Mouse (Mus musculus) G1E (cell line): Measurements from ENCODE around the gene Krt82. TPM values are rescaled to one million over a fixed set of nuclear protein-coding genes. Genes with fewer than 3 reads are reported as not detected.
"Not testable (repeated sequence)": the region's sequence is repeated elsewhere in the genome, so short reads cannot be mapped to it uniquely, and the experiment has no call there.

Source experiments
- ATAC-seq: 2 replicates; pipeline ENCODE4 v1.8.0; 2016; ENCODE audit warnings: mild to moderate bottlenecking; ENCODE audit not compliant: insufficient number of reproducible peaks, poor library complexity, low FRiP score, severe bottlenecking; ENCODE audit errors: extremely low read depth
- DNase-seq: peaks from one replicate; pipeline ENCODE4 v3.0.0; 2012; ENCODE audit warnings: low spot score
- H3K27me3 ChIP-seq: 2 replicates; pipeline ENCODE4 v1.6.1; 2012; ENCODE audit warnings: mild to moderate bottlenecking, low read length, inconsistent platforms; ENCODE audit not compliant: insufficient read depth
- H3K36me3 ChIP-seq: replicated peaks from 2 replicates; pipeline ENCODE3; 2012; ENCODE audit warnings: mild to moderate bottlenecking, inconsistent platforms
- H3K4me1 ChIP-seq: 2 replicates; pipeline ENCODE4 v1.6.1; 2012; ENCODE audit warnings: low read depth, low read length, inconsistent platforms, mixed read lengths; ENCODE audit not compliant: insufficient read depth
- H3K4me3 ChIP-seq: 2 replicates; pipeline ENCODE4 v1.5.1; 2012; ENCODE audit warnings: low read depth, mild to moderate bottlenecking, inconsistent platforms, low read length, moderate library complexity, mixed read lengths
- H3K9me3 ChIP-seq: replicated peaks from 2 replicates; pipeline ENCODE4 v1.6.1; 2012; ENCODE audit warnings: inconsistent platforms
- CTCF ChIP-seq: IDR thresholded peaks from 2 replicates; pipeline ENCODE4 v1.5.1; 2012; ENCODE audit warnings: low read depth, low read length, inconsistent platforms, mixed read lengths
- GATA1 ChIP-seq: IDR thresholded peaks from 2 replicates; pipeline ENCODE4 v1.6.1; 2012; ENCODE audit warnings: borderline replicate concordance, low read length, inconsistent platforms, mixed read lengths
- GATA2 ChIP-seq: IDR thresholded peaks from 2 replicates; pipeline ENCODE4 v1.6.1; 2012; ENCODE audit warnings: low read depth, low read length, inconsistent platforms, borderline replicate concordance
- POLR2AphosphoS5 ChIP-seq: IDR thresholded peaks from 2 replicates; pipeline ENCODE4 v1.6.1; 2012; ENCODE audit warnings: low read depth, low read length, inconsistent platforms; ENCODE audit not compliant: insufficient replicate concordance
- TAL1 ChIP-seq: conservative IDR thresholded peaks from 2 replicates; pipeline ENCODE4 v1.6.1; 2012; ENCODE audit warnings: low read depth, low read length, inconsistent platforms, mixed read lengths
- polyA plus RNA-seq: library from polyadenylated mRNA; stranded (reverse); fragments of >175 nt; gene quantifications from 2 replicates; pipeline ENCODE4 v1.2.3, GENCODE M21; 2012
- total RNA-seq, 2 experiments: library from RNA; stranded (forward) in 1 of 2; stranded (reverse) in 1 of 2; fragments of 200-1000 nt in 1 of 2; fragments of >200 nt in 1 of 2; fragmentation: Nextera tagmentation in 1 of 2; gene quantifications; 2 replicates each; pipeline ENCODE4 v1.2.3; 2014 to 2017

Gene Krt82
- total and polyA plus RNA-seq, 3 experiments = not detected

- Histone ChIP-seq H3K27me3 (no peaks in the 10 kb centered on the region), H3K4me1 (no peaks in the 10 kb centered on the region), H3K4me3 (no peak overlapping the region), H3K9me3 (peaks cover 11% of the 10 kb centered on the region), H3K36me3 (no peaks in the 10 kb centered on the region)
- TF ChIP-seq POLR2AphosphoS5 (no peak), GATA1 (no peak), GATA2 (no peak), CTCF (no peak), TAL1 (no peak)
- ATAC-seq (no peak), DNase-seq (no peak)
These were observed 30.7 kb downstream of the Krt82 start for GRCm38 (mm10) chr15:101519792-101520191.

- peaks cover 14% of the 10 kb centered on the region for H3K9me3 ChIP-seq
- H3K36me3 ChIP-seq, DNase-seq, ATAC-seq, H3K4me3 ChIP-seq, H3K4me1 ChIP-seq, H3K27me3 ChIP-seq: not testable (repeated sequence)
These were observed 33.3 kb downstream of the Krt82 start, which contains the start of gene Gm49425 for GRCm38 (mm10) chr15:101517161-101517560. Gm49425 (minus strand) TSS chr15:101517261.

GRCm38 (mm10) chr15:101508247-101508646 is 42.2 kb downstream of the Krt82 start:
- Histone ChIP-seq H3K36me3 (no peaks in the 10 kb centered on the region), H3K4me1 (no peaks in the 10 kb centered on the region), H3K9me3 (peaks cover 28% of the 10 kb centered on the region), H3K27me3 (no peaks in the 10 kb centered on the region), H3K4me3 (no peak overlapping the region)
- no peak for ATAC-seq
- TF ChIP-seq GATA2 (no peak), CTCF (no peak), TAL1 (no peak), POLR2AphosphoS5 (no peak), GATA1 (no peak)
- no peak for DNase-seq

- Histone ChIP-seq H3K4me3 (no peak overlapping the region), H3K27me3 (no peaks in the 10 kb centered on the region)
- DNase-seq = no peak
These were observed 43.3 kb downstream of the Krt82 start for GRCm38 (mm10) chr15:101506896-101507758.

GRCm38 (mm10) chr15:101497181-101497580 is 53.3 kb downstream of the Krt82 start:
- Histone ChIP-seq H3K9me3 (peaks cover 51% of the 10 kb centered on the region), H3K4me3 (no peak overlapping the region), H3K27me3 (no peaks in the 10 kb centered on the region), H3K4me1 (no peaks in the 10 kb centered on the region), H3K36me3 (no peaks in the 10 kb centered on the region)
- ATAC-seq (no peak), DNase-seq (no peak)
- TF ChIP-seq TAL1 (no peak), CTCF (no peak), POLR2AphosphoS5 (no peak), GATA2 (no peak), GATA1 (no peak)

More at GRCm38 (mm10) chr15:101506896-101507758, 43.3 kb downstream of the Krt82 start:
- ATAC-seq = no peak
- no peaks in the 10 kb centered on the region for H3K4me1 ChIP-seq
- H3K9me3 ChIP-seq = peaks cover 29% of the 10 kb centered on the region
- TF ChIP-seq GATA1 (no peak), GATA2 (no peak), POLR2AphosphoS5 (no peak), CTCF (no peak), TAL1 (no peak)
- H3K36me3 ChIP-seq = no peaks in the 10 kb centered on the region

- Histone ChIP-seq H3K4me1 (no peaks in the 10 kb centered on the region), H3K27me3 (no peaks in the 10 kb centered on the region), H3K4me3 (no peak overlapping the region), H3K36me3 (no peaks in the 10 kb centered on the region), H3K9me3 (peaks cover 53% of the 10 kb centered on the region)
- no peak for DNase-seq
- no peak for TF ChIP-seq GATA2
- no peak for TF ChIP-seq POLR2AphosphoS5
- no peak for TF ChIP-seq TAL1
- no peak for TF ChIP-seq CTCF
- TF ChIP-seq GATA1 = no peak
- no peak for ATAC-seq
These were observed 55.2 kb downstream of the Krt82 start for GRCm38 (mm10) chr15:101495266-101495665.

GRCm38 (mm10) chr15:101494203-101494602 is 56.3 kb downstream of the Krt82 start:
- ATAC-seq (no peak), DNase-seq (no peak)
- peaks cover 60% of the 10 kb centered on the region for H3K9me3 ChIP-seq
- TF ChIP-seq CTCF = no peak
- TF ChIP-seq GATA2 = no peak
- TF ChIP-seq POLR2AphosphoS5 = no peak
- TF ChIP-seq TAL1 = no peak
- no peak for TF ChIP-seq GATA1
- H3K27me3 ChIP-seq = no peaks in the 10 kb centered on the region
- no peak overlapping the region for H3K4me3 ChIP-seq
- no peaks in the 10 kb centered on the region for H3K4me1 ChIP-seq
- no peaks in the 10 kb centered on the region for H3K36me3 ChIP-seq
